Mouse (Mus musculus) lung, adult 2 months (tissue): ENCODE measurements at regions not wholly inside any gene's neighbourhood (a gene's known extent, or its start where the extent isn't known, plus 50 kb on each side); places are given as distances from the start of the nearest gene placed in this dataset.
"Not testable (repeated sequence)": the region's sequence is repeated elsewhere in the genome, so short reads cannot be mapped to it uniquely, and the experiment has no call there.

Experiments used
- CTCF ChIP-seq: fragments of 200-500 bp; IDR thresholded peaks from 2 replicates; pipeline ENCODE4 v1.5.1; 2011; ENCODE audit warnings: mild to moderate bottlenecking, low read length, control low read depth; ENCODE audit not compliant: insufficient read depth
- POLR2A ChIP-seq: fragments of 200-500 bp; IDR thresholded peaks from 2 replicates; pipeline ENCODE4 v1.6.1; 2011; ENCODE audit warnings: low read depth, mild to moderate bottlenecking, control low read depth, low read length, borderline replicate concordance; ENCODE audit errors: extremely low read depth

GRCm38 (mm10) chr15:5895688-5896470 lies 403.7 kb upstream of the Dab2 start:
- not testable (repeated sequence) for TF ChIP-seq CTCF, POLR2A
